Mouse (Mus musculus) ES-E14 (cell line): Measurements from ENCODE around the gene Magi2.
A peak's percentile ranks its signal among the peaks of the same experiment; 100 is the strongest.

Experiments used
- CHD2 ChIP-seq: IDR thresholded peaks from 2 replicates; pipeline ENCODE4 v1.6.1; 2014; ENCODE audit warnings: mild to moderate bottlenecking, low read depth, low read length, inconsistent platforms
- MAFK ChIP-seq: IDR thresholded peaks from 2 replicates; pipeline ENCODE4 v1.6.1; 2014; ENCODE audit warnings: mild to moderate bottlenecking, low read depth, low read length, inconsistent platforms; ENCODE audit not compliant: insufficient read depth
- ZC3H11A ChIP-seq: IDR thresholded peaks from 2 replicates; pipeline ENCODE4 v1.6.1; 2012; ENCODE audit warnings: low read depth, mild to moderate bottlenecking, inconsistent platforms, low read length, borderline replicate concordance

DNA sequence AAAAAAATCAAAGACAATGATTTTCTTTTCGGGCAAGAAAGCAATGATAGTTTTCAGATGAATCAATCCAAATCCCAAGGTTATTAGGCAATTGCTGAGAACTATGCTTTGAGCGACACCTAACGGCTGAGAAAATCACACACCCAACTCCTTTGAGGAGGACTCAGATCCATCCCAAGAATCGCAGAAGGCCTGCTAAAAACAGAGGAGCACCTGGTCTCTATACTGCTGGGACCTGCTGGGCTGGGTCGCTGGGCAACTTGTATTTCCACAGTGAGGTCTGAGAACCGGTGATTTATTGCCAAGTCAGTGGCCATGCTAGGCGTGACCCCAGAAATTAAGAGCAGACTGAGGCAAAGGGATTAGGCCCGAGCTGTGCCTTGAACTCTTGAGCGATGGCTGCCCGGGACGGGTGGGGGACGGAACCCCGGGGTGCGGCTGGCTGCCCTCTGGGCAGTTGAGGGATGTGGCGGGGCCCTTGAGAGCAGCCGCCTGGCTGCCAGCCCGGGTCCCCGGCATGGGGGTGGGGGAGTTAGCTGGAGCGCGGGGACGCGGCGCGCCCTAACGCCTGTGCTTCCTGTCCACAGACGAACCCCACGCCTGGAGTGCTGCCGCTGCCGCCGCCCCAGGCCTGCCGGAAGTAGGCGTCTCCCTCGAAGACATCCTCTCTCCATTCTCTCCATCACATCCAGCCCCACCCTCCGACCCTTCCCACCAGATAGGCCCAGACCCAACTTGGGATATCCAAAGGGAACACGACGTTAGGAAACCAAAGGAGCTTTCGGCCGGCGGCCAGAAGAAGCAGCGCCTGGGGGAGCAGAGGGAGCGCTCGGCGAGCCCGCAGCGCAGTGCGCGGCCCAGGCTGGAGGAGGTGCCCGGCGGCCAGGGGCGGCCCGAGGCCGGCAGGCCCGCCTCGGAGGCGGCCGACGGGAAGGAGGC lies 1474.9 kb downstream of the Magi2 start:
- TF ChIP-seq ZC3H11A = peak; percentile 96
- TF ChIP-seq MAFK = no peak
- no peak for TF ChIP-seq CHD2
